Mouse (Mus musculus) MEL (cell line): ENCODE data around the gene Lrrfip1. TPM values are rescaled to one million over a fixed set of nuclear protein-coding genes. Genes with fewer than 3 reads are reported as not detected.

ENCODE experiments used
- DNase-seq: peaks from one replicate; pipeline ENCODE4 v3.0.0; 2011; ENCODE audit warnings: low read depth, low spot score
- H3K27ac ChIP-seq: 2 replicates; pipeline ENCODE4 v1.5.1; 2012; ENCODE audit warnings: low read depth, mild to moderate bottlenecking, control low read depth, low read length, moderate library complexity; ENCODE audit not compliant: control insufficient read depth
- H3K27me3 ChIP-seq, 2 experiments: fragments of 150-350 bp in 1 of 2; sonication (generic) in 1 of 2; 2 replicates each; pipeline ENCODE4 v1.6.1; 2012; ENCODE audit warnings: low read length in 2 of 2, mild to moderate bottlenecking in 2 of 2, improper control_type of control experiment in 1 of 2, moderate library complexity in 1 of 2; ENCODE audit not compliant: insufficient read depth in 2 of 2, control insufficient read depth in 1 of 2
- H3K36me3 ChIP-seq, 2 experiments: 2 replicates each; pipeline ENCODE4 v1.6.1; 2012 to 2014; ENCODE audit warnings: low read length in 2 of 2, improper control_type of control experiment in 1 of 2, inconsistent platforms in 1 of 2, mild to moderate bottlenecking in 1 of 2; ENCODE audit not compliant: insufficient read depth in 2 of 2, control insufficient read depth in 1 of 2
- H3K4me1 ChIP-seq, 2 experiments: fragments of 150-350 bp in 1 of 2; sonication (generic) in 1 of 2; 2 replicates each; pipeline ENCODE4 v1.6.1; 2012; ENCODE audit warnings: low read length in 2 of 2, improper control_type of control experiment in 1 of 2, mild to moderate bottlenecking in 1 of 2; ENCODE audit not compliant: insufficient read depth in 2 of 2, control insufficient read depth in 1 of 2
- H3K4me3 ChIP-seq, 2 experiments: fragments of 150-350 bp in 1 of 2; sonication (generic) in 1 of 2; 2 replicates each; pipeline ENCODE4 v1.5.1; 2012; ENCODE audit warnings: low read depth in 2 of 2, low read length in 2 of 2, mild to moderate bottlenecking in 2 of 2, moderate library complexity in 2 of 2, control low read depth in 1 of 2, improper control_type of control experiment in 1 of 2; ENCODE audit not compliant: control insufficient read depth in 1 of 2, insufficient read depth in 1 of 2
- H3K79me2 ChIP-seq: 2 replicates; pipeline ENCODE4 v1.6.1; 2012; ENCODE audit warnings: mild to moderate bottlenecking, low read length, moderate library complexity; ENCODE audit not compliant: control insufficient read depth, poor library complexity, insufficient read depth
- H3K9ac ChIP-seq: 2 replicates; pipeline ENCODE4 v1.6.1; 2012; ENCODE audit warnings: low read depth, mild to moderate bottlenecking, control low read depth, low read length, moderate library complexity; ENCODE audit not compliant: control insufficient read depth, poor library complexity, severe bottlenecking
- H3K9me3 ChIP-seq: fragments of 150-350 bp; sonication (generic); replicated peaks from 2 replicates; pipeline ENCODE4 v1.6.1; 2012; ENCODE audit warnings: mild to moderate bottlenecking, low read length, improper control_type of control experiment, moderate library complexity; ENCODE audit not compliant: insufficient read depth
- BHLHE40 ChIP-seq: IDR thresholded peaks from 2 replicates; pipeline ENCODE4 v1.6.1; 2012; ENCODE audit warnings: low read depth, mild to moderate bottlenecking, inconsistent platforms, low read length, improper control_type of control experiment, borderline replicate concordance
- CHD1 ChIP-seq: IDR thresholded peaks from 2 replicates; pipeline ENCODE4 v1.6.1; 2012; ENCODE audit warnings: low read depth, mild to moderate bottlenecking, inconsistent platforms, low read length, improper control_type of control experiment
- CTCF ChIP-seq, 3 experiments: IDR thresholded peaks in 2 of 3; conservative IDR thresholded peaks in 1 of 3; 2 replicates each; pipeline ENCODE4 v1.5.1; 2011 to 2012; ENCODE audit warnings: low read length in 3 of 3, low read depth in 2 of 3, mild to moderate bottlenecking in 2 of 3, improper control_type of control experiment in 1 of 3, inconsistent platforms in 1 of 3, mixed read lengths in 1 of 3, moderate library complexity in 1 of 3; ENCODE audit not compliant: control insufficient read depth in 1 of 3, insufficient read depth in 1 of 3, poor library complexity in 1 of 3, severe bottlenecking in 1 of 3
- EP300 ChIP-seq, 2 experiments: IDR thresholded peaks; 2 replicates each; pipeline ENCODE4 v1.6.1; 2011; ENCODE audit warnings: improper control_type of control experiment in 2 of 2, low read length in 2 of 2, low read depth in 1 of 2, mild to moderate bottlenecking in 1 of 2
- GATA1 ChIP-seq: IDR thresholded peaks from 2 replicates; pipeline ENCODE4 v1.6.1; 2011; ENCODE audit warnings: low read depth, low read length, improper control_type of control experiment
- JUND ChIP-seq: IDR thresholded peaks from 2 replicates; pipeline ENCODE4 v1.6.1; 2011; ENCODE audit warnings: low read depth, mild to moderate bottlenecking, improper control_type of control experiment, low read length
- KAT2A ChIP-seq: conservative IDR thresholded peaks from 2 replicates; pipeline ENCODE4 v1.6.1; 2012; ENCODE audit warnings: low read depth, low read length, improper control_type of control experiment, inconsistent platforms
- MAFK ChIP-seq: IDR thresholded peaks from 2 replicates; pipeline ENCODE4 v1.6.1; 2011; ENCODE audit warnings: low read depth, mild to moderate bottlenecking, low read length, improper control_type of control experiment, borderline replicate concordance
- MEF2A ChIP-seq: IDR thresholded peaks from 2 replicates; pipeline ENCODE4 v1.6.1; 2014; ENCODE audit warnings: low read depth, mild to moderate bottlenecking, inconsistent platforms, low read length, improper control_type of control experiment; ENCODE audit not compliant: poor library complexity, insufficient replicate concordance, severe bottlenecking; ENCODE audit errors: extremely low read depth
- MXI1 ChIP-seq: IDR thresholded peaks from 2 replicates; pipeline ENCODE4 v1.6.1; 2011; ENCODE audit warnings: mild to moderate bottlenecking, low read depth, low read length, improper control_type of control experiment
- MYC ChIP-seq: IDR thresholded peaks from 2 replicates; pipeline ENCODE4 v1.6.1; 2011; ENCODE audit warnings: low read depth, mild to moderate bottlenecking, low read length, improper control_type of control experiment, moderate library complexity
- NELFE ChIP-seq: IDR thresholded peaks from 2 replicates; pipeline ENCODE4 v1.6.1; 2011; ENCODE audit warnings: low read depth, low read length, improper control_type of control experiment
- POLR2AphosphoS2 ChIP-seq: IDR thresholded peaks from 2 replicates; pipeline ENCODE4 v1.6.1; 2011; ENCODE audit warnings: low read length, improper control_type of control experiment
- POLR2AphosphoS5 ChIP-seq: IDR thresholded peaks from 2 replicates; pipeline ENCODE4 v1.6.1; 2012; ENCODE audit warnings: low read depth, borderline replicate concordance, mild to moderate bottlenecking, inconsistent platforms, low read length, moderate library complexity, mixed read lengths
- RAD21 ChIP-seq: IDR thresholded peaks from 2 replicates; pipeline ENCODE4 v1.6.1; 2011; ENCODE audit warnings: mild to moderate bottlenecking, low read depth, low read length, improper control_type of control experiment
- RCOR1 ChIP-seq: IDR thresholded peaks from 2 replicates; pipeline ENCODE4 v1.6.1; 2012; ENCODE audit warnings: low read depth, mild to moderate bottlenecking, inconsistent platforms, low read length, improper control_type of control experiment
- TAL1 ChIP-seq: IDR thresholded peaks from 2 replicates; pipeline ENCODE4 v1.6.1; 2012; ENCODE audit warnings: mild to moderate bottlenecking, inconsistent platforms, low read length, moderate library complexity, mixed read lengths
- TBP ChIP-seq: IDR thresholded peaks from 2 replicates; pipeline ENCODE4 v1.8.0; 2011; ENCODE audit warnings: low read depth, low read length, improper control_type of control experiment
- TCF12 ChIP-seq: IDR thresholded peaks from 2 replicates; pipeline ENCODE4 v1.6.1; 2014; ENCODE audit warnings: low read depth, mild to moderate bottlenecking, inconsistent platforms, low read length, improper control_type of control experiment, moderate library complexity
- USF2 ChIP-seq, 2 experiments: IDR thresholded peaks; 2 replicates each; pipeline ENCODE4 v1.6.1; 2011 to 2012; ENCODE audit warnings: improper control_type of control experiment in 2 of 2, low read length in 2 of 2, borderline replicate concordance in 1 of 2, inconsistent platforms in 1 of 2, low read depth in 1 of 2, mild to moderate bottlenecking in 1 of 2; ENCODE audit not compliant: insufficient read depth in 1 of 2
- ZC3H11A ChIP-seq: IDR thresholded peaks from 2 replicates; pipeline ENCODE4 v1.6.1; 2012; ENCODE audit warnings: low read depth, mild to moderate bottlenecking, inconsistent platforms, low read length, improper control_type of control experiment
- polyA plus RNA-seq, 2 experiments: library from polyadenylated mRNA; stranded (reverse) in 1 of 2; unstranded in 1 of 2; fragments of >175 nt in 1 of 2; fragments of >200 nt in 1 of 2; gene quantifications; 2 replicates each; pipeline versions ENCODE4 v1.2.1 to v1.2.4; 2012; ENCODE audit warnings: low replicate concordance in 2 of 2, low read depth in 1 of 2; ENCODE audit not compliant: insufficient read length in 2 of 2, insufficient read depth in 1 of 2, missing spikeins in 1 of 2
- total RNA-seq: library from RNA; depleted of rRNA; stranded (reverse); fragments of 300-350 nt; gene quantifications from 2 replicates; pipeline ENCODE4 v1.2.3, GENCODE M21; 2012

Gene Lrrfip1
- total and polyA plus RNA-seq, 3 experiments, result 12.9 to 15.4 TPM; not detected in 1

GRCm38 (mm10) chr1:91035266-91035665 lies 36.7 kb downstream of the Lrrfip1 start:
- Histone ChIP-seq H3K9me3 (no peaks in the 10 kb centered on the region), H3K27ac (peak overlapping the region; percentile 86), H3K36me3 (peaks cover 0 to 12% of the 10 kb centered on the region in 2 experiments; a peak in 2 of 4 replicates), H3K79me2 (no peaks in the 10 kb centered on the region), H3K4me1 (peaks cover 5 to 13% of the 10 kb centered on the region in 2 experiments; a peak in 3 of 4 replicates), H3K4me3 (peak overlapping the region in 1 of 2 experiments; percentile 11; a peak in 1 of 4 replicates), H3K27me3 (no peaks in the 10 kb centered on the region), H3K9ac (no peak overlapping the region)
- DNase-seq, result peak; percentile 60
- TF ChIP-seq KAT2A, result no peak
- TF ChIP-seq POLR2AphosphoS2, result no peak
- no peak for TF ChIP-seq MYC
- no peak for TF ChIP-seq CHD1
- no peak for TF ChIP-seq MAFK
- no peak for TF ChIP-seq JUND
- TF ChIP-seq RCOR1, result no peak
- TF ChIP-seq MEF2A, result no peak
- no peak for TF ChIP-seq BHLHE40
- no peak for TF ChIP-seq TCF12
- no peak for TF ChIP-seq ZC3H11A
- no peak for TF ChIP-seq CTCF (IDR thresholded peaks at IDR 0.05 in 2 of 3, conservative IDR thresholded peaks at IDR 0.05 in 1 of 3; ENCODE audit: control insufficient read depth in 1 of 3, insufficient read depth in 1 of 3, low read depth in 2 of 3, low read length in 3 of 3, poor library complexity in 1 of 3, severe bottlenecking in 1 of 3)
- no peak for TF ChIP-seq GATA1
- no peak for TF ChIP-seq POLR2AphosphoS5
- no peak for TF ChIP-seq NELFE
- no peak for TF ChIP-seq TBP
- no peak for TF ChIP-seq EP300 (IDR thresholded peaks at IDR 0.05; ENCODE audit: low read depth in 1 of 2, low read length in 2 of 2)
- no peak for TF ChIP-seq TAL1

- no peaks in the 10 kb centered on the region for H3K79me2 ChIP-seq
- no peak overlapping the region for H3K27ac ChIP-seq
- H3K9ac ChIP-seq, result no peak overlapping the region
- peaks cover 0 to 21% of the 10 kb centered on the region in 2 experiments; a peak in 2 of 4 replicates for H3K36me3 ChIP-seq
- DNase-seq, result no peak
- peaks cover 5 to 25% of the 10 kb centered on the region in 2 experiments; a peak in 3 of 4 replicates for H3K4me1 ChIP-seq
- no peaks in the 10 kb centered on the region for H3K27me3 ChIP-seq
- TF ChIP-seq MYC (no peak), MAFK (no peak), RAD21 (no peak), USF2 (IDR thresholded peaks at IDR 0.05; ENCODE audit: borderline replicate concordance in 1 of 2, insufficient read depth in 1 of 2, low read depth in 1 of 2, low read length in 2 of 2) (no peak), MXI1 (no peak)
- H3K4me3 ChIP-seq, result no peak overlapping the region
- no peaks in the 10 kb centered on the region for H3K9me3 ChIP-seq
Observed at GRCm38 (mm10) chr1:91037213-91037612, 38.7 kb downstream of the Lrrfip1 start.
